Mouse (Mus musculus): Measurements from ENCODE around the gene Mob4.

Mob4 gene

DNA sequence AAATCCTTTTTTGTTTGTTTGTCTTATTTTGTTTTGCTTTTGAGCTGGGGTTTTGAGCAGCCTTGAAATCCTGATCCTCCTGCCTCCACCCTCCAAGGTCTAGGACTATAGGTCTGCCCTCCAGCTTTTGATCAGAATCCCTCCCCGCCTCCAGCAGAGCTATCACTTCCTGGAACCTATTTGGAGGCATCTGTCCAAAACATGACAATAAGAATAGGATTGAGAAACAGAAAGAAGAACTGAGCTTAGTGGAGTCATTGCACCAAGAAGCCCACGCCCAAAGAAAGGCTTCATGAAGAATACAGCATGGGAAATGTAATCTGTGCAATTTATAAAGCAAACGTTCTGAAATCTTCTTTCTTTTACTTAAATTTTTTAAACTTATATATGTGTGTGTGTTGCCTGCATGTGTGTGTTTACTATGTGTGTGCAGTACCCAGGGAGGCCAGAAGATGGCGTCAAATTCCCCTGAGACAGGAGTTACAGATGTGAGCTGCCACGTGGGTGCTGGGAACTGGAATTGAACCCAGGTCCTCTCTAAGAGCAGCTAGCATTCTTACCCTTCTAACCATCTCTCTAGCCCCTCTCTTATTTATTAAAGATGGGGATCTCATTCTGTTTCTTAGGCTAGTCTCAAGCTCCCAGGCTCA is 49.0 kb downstream of the Mob4 start:
- DNase-seq (ENCODE audit: extremely low read depth, low read depth, low spot score) = no peak

DNA sequence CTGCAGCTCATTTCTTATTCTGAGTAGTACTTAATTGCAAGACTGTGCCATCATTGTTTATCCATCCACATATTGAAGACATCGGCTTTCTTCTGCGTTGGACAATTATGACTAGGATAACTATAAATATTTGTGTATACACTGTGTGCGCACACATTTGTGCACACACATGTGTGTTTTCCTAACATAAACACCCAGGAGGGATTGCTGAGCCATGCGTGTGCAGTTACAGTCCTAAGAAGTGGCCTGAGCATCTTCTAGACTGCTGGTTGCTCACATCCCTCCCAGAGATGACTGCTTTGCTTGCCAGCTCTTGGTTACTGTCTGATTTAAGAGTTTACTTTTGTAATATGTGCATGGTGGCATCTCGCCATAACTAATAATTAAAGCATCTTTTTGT is 51.4 kb downstream of the Mob4 start:
- no peak for DNase-seq (ENCODE audit: extremely low read depth, low read depth, low spot score)

DNA sequence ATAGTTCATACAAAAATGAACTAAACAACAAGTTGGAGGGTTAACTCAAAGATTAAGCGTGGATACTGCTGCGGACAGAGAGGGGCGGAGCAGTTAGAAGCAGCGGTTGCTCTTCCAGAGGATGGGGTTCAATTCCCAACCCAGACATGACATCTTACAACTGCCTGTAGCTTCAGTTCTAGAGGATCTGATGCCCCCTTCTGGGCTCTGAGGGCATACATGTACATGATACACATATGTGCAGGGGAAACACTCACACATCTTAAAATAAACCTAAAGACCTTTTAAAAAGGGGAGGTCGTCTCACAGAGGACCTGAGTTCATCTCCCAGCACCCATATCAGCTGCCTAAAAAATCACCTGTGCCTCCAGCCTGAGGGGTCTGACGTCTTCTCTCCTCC is 54.7 kb downstream of the Mob4 start:
- DNase-seq (ENCODE audit: extremely low read depth, low read depth, low spot score) = no peak

DNA sequence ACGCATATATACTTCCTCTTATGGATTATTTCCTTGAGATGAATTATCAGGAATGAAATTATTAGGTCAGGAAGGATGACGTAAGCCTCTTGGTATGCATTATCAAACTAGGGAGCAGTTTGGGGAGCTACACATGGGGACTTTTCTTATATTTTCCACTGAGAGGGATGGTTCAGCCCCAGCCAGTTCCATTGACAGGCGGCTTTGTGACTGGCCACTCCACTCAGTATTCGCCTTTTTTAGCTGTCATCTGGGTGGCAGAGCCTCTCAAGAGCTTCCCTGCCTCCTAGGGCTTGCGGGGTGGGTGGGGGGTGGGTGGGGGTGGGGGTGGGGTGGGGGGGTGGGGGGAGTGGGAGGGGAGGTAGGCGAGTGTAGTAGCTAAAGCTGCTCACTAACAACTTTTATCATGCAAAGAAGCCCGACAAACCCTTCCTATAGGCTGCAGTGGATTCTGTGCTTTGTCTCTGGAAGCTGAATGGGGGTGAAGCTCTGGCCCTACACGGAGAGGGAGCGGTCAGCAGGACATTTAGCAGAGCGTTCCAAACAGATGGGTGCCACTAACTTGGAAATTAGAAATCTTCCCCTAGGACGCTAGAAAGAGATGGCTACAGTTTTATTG is 55.7 kb downstream of the Mob4 start:
- DNase-seq (ENCODE audit: extremely low read depth, low read depth, low spot score) = no peak

DNA sequence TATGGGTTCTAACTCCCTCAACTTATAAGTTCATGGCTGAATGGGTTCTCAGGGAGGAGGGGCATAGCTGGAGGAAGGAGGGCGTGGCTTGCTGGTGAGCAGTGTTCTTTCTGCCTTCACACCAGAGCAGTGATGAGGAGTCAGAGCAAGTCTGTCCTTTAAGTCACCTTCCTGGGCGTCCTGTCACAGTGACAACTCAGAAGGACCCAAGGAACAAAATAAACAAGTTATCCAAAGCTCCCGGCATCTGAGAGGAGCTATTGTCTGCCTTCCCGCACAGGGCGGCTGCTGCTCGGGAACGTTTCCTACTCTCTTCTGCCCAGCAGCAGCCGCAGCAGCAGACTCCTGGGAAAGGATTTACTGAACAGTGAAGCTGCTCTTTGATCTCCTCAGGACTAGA is 61.0 kb downstream of the Mob4 start:
- DNase-seq (ENCODE audit: extremely low read depth, low read depth, low spot score) = no peak

DNA sequence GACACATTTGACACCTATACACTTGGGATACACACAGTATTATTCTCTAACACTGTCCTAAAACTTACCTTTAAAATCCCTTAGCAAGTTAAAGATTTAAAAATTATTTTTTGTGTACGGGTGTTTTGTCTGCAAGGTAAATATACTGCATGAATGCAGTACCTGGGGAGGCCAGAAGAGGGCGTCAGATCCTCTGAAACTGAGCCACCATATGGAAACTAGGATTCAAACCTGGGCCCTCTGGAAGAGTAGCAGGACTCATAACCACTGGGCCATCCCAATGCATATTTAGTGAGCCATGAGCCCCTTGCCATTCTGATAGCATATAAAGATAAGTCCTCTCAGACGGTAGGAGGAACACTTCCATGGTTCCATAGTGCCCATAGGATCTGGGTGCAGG is 61.8 kb downstream of the Mob4 start:
- DNase-seq (ENCODE audit: extremely low read depth, low read depth, low spot score) = no peak

DNA sequence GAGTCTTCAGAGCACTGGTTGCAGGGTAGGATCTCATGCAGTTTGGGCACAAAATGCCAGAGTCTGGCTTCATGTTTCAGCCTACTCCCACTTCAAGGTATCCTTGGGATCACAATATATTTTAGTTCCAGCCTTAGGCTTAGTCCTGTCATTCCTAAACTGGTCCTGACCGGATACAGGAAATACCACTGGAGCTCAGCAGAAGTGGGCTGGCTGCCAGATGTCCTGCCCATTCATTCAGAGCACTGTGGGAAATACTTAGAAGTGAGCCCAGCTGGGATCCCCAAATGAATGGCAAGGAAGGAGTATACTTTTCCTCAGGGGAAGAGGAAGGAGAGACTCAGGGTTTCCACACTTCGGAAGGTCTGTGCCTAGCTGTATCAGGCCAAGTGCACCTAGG is 62.3 kb downstream of the Mob4 start:
- no peak for DNase-seq (ENCODE audit: extremely low read depth, low read depth, low spot score)

DNA sequence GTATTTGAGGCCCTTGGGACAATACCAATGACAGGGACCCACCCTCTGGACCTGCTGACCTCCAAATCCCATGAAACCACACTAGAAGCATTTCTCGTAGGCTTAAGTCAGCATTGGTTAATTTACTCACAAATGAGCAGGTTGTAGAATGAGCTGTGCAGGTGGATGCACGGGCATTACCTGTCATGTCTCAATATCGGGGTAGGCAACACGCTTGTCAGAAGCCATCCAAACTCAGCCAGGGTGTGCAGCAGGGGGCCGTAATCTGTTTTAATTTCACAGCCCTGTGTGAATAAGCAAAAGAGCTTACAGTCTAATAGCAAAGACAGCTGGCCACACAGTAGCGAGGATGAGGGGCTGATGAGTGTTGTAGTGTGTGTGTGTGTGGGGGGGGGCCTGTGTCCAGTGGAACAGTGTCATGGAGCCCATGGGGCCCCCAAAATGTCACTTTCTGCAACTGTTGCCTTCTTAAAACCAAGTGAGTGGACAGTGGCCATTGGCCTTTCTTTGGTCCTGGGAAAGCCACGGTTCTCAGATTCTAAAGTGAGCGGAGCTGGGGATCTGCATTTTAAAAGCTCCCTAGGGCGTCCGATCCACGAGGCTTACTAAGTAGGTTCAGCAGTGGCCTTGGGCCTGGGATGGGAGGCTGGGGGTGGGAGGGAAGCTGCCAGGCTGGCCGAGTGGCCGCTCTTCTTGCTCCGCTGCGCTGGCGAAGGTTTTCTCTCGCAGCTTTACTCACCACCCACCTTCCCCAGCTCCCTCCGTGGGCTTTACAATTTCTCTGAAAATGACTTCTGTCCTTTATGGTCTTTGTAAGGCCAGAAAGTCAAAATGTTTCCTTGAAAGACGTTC is 63.3 kb downstream of the Mob4 start:
- no peak for DNase-seq (ENCODE audit: extremely low read depth, low read depth, low spot score)

DNA sequence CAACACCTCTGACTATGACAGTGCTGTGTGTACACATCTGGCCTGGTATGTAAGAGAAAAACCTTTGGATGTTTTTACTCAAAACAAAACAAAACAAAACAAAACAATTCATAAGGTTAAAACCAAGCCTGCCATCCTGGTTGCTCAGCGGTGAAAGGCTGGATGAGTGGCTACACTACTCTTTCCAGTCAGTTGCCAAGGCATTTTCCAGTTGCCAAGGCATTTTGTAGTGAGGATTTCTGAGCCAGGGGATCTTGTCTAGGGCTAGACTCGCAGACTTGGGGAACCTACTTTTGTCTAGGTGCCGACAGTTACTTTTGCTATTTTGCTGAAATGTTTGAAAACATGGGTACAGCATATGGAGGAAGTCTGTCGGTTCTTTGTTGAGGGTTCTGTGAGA is 64.0 kb downstream of the Mob4 start:
- no peak for DNase-seq (ENCODE audit: extremely low read depth, low read depth, low spot score)

DNA sequence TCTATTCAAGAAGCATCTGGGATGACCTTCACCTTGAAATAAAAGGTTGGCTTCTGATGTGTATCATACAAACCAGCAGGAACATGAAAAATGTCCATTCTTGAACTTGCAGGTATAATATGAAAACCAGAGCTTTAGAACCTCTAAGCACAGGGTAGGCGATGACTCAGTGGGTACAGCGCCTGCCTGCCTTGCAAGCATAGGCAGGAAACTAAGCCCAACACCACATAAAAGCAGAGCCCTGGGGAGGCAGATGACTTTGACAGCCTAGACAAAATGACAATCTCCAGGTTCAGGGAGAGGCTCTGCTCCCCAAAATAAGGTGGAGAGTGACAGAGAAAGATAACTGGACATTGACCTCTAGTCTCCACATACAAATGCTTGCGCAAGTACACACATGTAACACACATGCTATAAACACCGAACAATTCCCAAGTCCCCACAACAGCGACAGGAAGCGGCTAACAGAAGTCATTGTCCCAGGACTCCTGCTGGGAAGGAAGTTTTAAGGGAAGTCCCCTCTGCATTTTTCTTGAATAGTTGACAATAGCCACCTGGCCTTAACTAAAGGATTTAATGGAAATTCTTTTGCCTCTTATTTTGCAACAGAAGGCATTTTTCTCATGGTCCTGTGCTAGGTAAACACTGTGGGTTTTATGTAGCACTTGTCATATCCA is 65.4 kb downstream of the Mob4 start:
- DNase-seq (ENCODE audit: extremely low read depth, low read depth, low spot score) = no peak

DNA sequence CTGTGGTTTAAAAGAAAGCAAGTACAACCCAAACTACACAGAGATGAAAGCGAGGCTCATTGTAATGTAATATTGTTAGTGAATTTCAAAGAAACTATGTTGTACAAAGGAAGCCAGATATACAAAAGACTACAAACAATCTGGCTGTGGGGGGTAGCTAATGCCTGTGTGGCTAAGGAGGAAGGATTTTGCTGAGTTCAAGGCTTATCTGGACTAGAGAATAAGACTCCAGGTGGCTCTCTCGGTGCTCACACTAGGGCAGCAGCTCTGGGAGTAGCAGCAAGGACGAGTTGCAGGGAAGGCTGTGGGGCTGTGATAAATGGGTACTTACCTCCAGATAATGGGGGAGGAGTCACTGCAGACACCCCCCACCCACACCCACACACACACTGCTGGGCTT is 67.7 kb downstream of the Mob4 start:
- no peak for DNase-seq (ENCODE audit: extremely low read depth, low read depth, low spot score)

DNA sequence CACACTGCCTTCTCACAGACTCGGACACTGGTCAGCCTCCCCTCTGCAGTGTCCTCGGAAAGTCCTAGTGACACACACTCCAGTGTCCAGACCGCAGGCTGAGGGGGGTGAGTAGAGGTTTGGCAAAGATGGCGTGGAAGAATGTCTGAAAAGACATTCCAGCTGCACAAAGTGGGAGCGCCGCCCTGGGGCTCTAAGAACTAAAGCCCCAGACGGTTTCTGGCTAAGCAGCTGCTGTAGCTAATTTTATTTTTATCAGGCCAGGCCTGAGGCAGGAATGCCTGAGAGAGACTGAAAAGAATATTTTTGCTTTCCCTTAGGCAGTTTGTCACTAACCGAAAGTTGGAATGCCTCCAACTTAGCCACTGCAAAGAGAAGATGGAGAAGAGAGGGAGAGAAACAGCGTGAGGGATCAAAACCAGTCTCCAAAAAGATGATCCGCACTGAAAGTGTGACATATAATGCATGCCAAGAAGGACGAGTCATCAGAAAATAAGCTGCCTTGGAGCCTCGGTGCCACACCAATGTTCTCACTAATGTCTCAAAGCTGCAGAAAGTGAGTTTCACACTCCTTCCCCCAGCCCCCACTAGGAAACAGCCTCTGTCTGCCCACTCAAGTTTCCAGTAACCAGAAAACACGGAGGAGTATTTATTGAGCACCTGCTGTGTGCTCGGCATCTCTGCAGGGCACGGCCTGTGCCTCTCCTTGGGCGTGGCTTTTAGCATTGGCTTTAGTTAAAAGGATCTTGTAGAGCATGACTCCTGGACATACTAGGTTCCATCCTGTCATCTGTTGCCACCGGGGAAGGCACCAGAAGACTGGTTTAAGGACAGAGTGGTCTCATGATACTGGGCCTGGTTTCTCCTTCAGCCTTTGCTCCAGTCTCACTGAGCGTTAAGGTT is 71.1 kb downstream of the Mob4 start:
- DNase-seq (ENCODE audit: extremely low read depth, low read depth, low spot score) = no peak
